Mouse (Mus musculus): ENCODE results near the gene Ppp1r3f. TPM values are rescaled to one million over a fixed set of nuclear protein-coding genes. Genes with fewer than 3 reads are reported as not detected.

Gene Ppp1r3f
- 21.7 TPM for total RNA-seq (2023)

DNA sequence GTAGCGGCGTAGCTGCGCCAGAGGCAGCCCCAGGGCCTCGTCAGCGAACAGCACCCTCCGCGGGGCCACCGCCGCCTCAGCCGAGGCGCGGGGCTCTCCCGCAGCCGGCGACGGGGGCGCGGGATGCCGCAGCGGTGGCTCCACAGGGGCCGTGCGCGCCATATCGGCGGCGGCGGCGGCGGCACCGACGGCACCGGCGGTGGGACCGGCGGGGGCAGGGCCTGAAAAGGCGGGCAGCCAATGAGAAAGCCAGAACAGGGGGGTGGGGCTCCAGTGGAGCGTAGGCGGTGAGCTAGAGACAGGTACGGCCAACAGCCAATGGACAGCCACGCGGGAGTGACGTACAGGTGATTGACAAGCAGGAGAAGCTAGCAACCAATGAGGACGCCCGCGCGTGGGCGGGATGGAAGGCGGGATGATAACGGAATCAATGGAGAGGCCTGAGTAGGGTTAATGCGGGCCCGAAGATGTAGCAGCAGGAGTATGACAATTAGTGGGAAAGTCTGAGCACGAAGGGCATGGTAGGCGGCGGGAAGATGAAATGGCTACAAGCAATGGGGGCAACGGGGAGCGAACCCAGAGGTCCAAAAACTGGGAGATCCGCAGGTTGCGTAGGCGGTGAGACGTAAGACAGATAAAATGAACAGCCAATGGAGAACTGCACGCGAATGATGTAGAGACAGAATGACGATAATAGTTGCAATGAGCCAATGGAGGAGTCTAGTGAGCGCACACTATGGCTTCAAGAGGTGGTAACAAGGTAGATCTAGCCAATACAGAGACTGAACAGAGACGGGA lies at the start of gene Ppp1r3f:
Gene Ppp1r3f, minus strand, starts transcription at position 197 of the 798 bp plus-strand sequence.

DNA sequence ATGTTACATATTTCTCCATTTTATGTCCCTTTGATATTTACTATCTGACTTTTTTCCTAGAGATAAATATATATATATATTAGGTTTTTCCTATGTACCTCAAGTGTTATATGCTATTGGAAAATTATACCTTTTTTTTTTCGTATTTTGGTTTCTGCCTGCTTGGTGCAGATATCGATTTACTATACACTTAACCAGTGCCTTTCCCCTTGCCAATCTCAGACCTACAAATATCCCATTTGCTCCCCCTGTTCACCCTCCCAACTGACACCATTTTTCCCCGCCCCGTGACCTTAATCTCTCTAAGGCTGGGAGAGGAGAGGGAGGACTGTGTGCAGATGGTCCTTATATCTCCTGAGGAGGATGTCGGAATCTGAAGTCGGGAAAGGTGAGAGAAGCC lies 32.7 kb upstream of the Ppp1r3f start, which contains the start of gene Cacna1f:
Gene Cacna1f, plus strand, starts transcription at position 301 of the 400 bp plus-strand sequence.

DNA sequence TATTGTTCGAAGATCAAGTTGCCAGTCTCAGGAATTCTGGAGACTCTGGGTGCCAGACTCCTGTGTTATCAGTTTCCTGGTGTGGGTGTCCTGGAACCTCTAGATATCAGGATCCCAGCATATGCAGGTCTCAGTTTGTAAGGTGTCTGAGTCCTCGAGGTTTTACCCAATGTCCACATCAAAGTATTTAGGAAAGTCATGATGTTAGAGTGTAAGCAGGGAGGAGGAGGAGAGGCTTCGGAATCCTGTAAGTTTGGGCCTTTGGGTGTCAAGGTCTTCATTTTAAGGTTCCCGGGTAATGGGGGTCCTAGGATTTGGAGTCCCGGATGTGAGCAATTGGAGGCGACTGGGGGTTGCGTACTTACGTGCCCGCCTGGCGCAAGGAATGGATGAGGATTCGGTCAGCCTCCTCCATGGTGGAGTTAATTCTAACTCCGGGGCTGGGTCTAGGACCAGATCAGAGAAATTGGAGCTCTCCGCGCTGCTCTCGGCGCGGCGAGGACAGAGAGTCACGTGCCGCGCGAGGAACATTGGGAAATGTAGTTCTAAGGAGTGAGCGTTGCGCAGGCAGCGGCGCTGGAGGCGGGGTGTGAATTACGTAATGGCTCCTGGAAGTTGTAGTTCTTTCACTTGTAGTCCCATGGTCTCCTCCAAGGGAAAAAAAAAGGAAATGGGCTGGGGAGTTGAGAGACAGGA lies 30.9 kb upstream of the Ppp1r3f start, which contains the start of gene Ccdc22:
Gene Ccdc22, minus strand, starts transcription at position 639 of the 696 bp plus-strand sequence.

DNA sequence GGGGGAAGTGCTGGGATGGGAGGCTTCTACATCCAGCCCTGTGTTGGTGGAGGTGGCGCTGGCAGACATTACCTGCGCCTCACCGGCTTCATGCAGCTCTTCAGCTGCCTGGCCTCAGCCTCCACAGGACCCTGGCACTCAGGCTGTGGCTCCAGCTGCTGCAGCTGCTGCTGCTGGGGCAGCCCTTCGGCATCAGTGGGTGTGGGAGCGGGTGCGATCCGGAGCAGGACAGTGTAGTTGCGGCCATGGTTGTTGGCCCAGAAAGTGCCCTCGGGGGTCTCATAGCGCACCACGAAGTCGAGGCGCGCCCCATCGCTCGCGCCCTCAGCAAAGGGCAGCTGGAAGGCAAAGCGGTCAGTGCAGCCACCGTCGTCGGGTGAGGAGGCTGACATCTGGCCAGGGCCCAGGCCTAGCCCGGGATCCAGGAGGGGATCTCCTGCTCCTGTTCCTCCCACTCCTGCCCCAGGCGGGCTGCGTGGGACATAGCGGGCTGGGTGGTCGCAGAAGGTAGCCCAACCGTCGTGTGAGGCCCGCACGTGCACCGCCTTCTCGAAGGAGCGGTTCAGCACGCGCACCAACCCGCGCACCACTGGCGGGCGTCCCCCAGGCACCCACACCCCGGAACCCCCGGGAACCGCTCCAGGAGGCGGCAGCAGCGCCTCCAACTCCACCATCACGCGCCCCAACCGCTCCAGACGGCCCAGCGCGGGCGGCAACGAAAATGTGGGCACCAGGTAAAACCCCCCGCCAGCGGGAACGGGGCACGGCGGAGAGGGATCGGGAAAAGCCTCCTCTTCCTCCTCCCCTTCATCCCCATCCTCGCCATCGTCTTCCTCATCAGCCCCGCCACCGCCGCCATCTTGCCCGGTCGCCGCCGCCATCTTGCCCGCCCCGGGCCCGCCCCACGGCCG lies 652 bp downstream of the Ppp1r3f start, which contains the start of gene Foxp3:
Gene Foxp3, plus strand, starts transcription at position 469 of the 911 bp plus-strand sequence.

Other genes with a start within 250 kb of the Ppp1r3f start
- gene Usp27x, start 198.5 kb downstream of the Ppp1r3f start, total RNA-seq (2023) = 0.91 TPM
- 8.7 TPM for gene Foxp3, start 639 bp downstream of the Ppp1r3f start, total RNA-seq (2023)
- gene Ccdc22, start 31.2 kb upstream of the Ppp1r3f start, total RNA-seq (2023) = 33.1 TPM
- gene Cacna1f, start 32.8 kb upstream of the Ppp1r3f start, total RNA-seq (2023) = not detected
- gene Syp, start 64.2 kb upstream of the Ppp1r3f start, total RNA-seq (2023) = 0.79 TPM
- 29.9 TPM for gene Prickle3, start 83.0 kb upstream of the Ppp1r3f start, total RNA-seq (2023)
- 35.7 TPM for gene Plp2, start 97.1 kb upstream of the Ppp1r3f start, total RNA-seq (2023)
- gene Magix, start 107.0 kb upstream of the Ppp1r3f start, total RNA-seq (2023) = not detected
- gene Gpkow, start 122.8 kb upstream of the Ppp1r3f start, total RNA-seq (2023) = 47.4 TPM
- gene Wdr45, start 140.1 kb upstream of the Ppp1r3f start, total RNA-seq (2023) = 131 TPM
- not detected for gene Gm45208, start 148.0 kb upstream of the Ppp1r3f start, total RNA-seq (2023)
- 13.0 TPM for gene Praf2, start 154.2 kb upstream of the Ppp1r3f start, total RNA-seq (2023)
- gene Ccdc120, start 176.6 kb upstream of the Ppp1r3f start, total RNA-seq (2023) = not detected
- gene Tfe3, start 188.3 kb upstream of the Ppp1r3f start, total RNA-seq (2023) = 23.5 TPM
- 151 TPM for gene Gripap1, start 215.5 kb upstream of the Ppp1r3f start, total RNA-seq (2023)
- gene Kcnd1, start 248.0 kb upstream of the Ppp1r3f start, total RNA-seq (2023) = 1.4 TPM

Data from CD4-positive naive resting alpha-beta T cell, adult 76 days (primary cell).